Mouse (Mus musculus): ENCODE measurements around the gene Itgb2. TPM values are rescaled to one million over a fixed set of nuclear protein-coding genes. Genes with fewer than 3 reads are reported as not detected.

The Itgb2 gene
- polyA plus RNA-seq, 1 experiment from 2014 or later: 121 TPM

DNA sequence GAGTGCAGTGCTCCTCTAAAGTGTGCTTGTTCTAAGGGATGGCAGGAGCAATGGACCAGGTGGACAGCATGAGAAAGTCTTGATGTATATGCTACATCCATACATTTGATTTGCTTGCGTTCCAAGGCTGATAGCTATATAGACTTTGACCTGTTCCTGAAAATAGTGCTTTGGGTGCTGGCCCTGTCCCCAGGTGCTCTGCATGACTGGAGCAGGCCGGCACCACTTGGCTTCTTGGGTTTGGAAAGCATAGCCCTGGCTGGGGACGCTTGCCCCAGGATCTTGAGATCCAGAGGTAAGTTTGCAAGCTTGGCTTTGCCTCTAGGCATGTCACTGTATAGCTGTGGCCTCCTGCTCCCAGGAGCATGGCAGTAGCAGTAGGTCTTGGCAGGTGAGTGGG, 56.6 kb downstream of the Itgb2 start:
- no peak for DNase-seq (ENCODE audit: low spot score)

DNA sequence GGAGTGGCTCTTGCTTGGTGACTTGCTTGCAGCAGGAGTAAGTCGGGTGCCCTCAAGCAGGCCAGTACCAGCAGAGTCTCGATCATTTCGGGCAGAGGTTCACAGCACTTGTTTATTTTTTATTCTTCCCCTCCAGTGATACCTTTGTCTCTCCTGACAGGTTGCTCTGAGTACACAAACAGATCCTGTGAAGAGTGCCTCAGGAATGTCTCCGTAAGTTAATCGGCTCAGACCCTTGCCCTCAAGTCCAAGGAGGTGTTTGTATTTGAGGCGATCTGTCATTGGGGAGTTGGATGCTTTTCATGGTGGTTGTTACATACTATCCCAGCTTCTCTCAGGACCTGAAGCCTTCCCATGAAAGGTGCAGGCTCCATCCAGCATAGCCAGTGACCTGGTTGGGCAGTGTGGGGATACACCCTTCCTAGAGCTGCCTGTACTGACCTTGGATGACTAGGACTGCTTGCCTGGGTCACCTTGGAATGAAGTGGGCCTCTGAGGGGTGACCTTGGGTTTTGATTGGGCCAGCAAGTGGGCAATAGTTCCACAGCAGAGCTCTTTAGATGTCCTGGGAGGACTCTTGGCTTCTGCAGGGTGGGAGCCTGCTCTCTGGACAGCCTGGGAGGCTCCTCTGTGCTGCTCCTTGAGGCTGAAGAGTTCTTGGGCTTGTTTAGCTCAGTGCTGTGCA, 57.2 kb downstream of the Itgb2 start:
- DNase-seq (ENCODE audit: low spot score): no peak

DNA sequence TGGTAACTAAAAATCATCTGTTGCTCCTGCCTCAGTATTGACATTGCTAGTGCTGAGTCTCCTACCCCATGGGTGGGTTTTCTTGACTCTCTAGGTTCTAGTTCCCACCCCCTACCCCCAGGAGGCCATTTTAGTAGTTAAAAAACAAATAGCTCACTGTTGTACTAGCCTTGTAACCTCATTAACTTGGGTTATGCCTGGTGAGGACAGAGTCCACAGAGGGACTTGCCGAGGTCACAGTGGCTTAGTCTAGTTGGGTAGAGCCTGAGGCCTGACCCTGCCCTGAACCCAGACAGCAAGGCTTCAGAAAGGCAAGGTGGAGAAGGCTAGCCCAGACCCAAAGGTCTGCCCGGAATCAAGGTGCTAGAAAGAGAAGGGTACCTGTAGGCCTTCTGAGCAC, 58.0 kb downstream of the Itgb2 start:
- no peak for DNase-seq (ENCODE audit: low spot score)

DNA sequence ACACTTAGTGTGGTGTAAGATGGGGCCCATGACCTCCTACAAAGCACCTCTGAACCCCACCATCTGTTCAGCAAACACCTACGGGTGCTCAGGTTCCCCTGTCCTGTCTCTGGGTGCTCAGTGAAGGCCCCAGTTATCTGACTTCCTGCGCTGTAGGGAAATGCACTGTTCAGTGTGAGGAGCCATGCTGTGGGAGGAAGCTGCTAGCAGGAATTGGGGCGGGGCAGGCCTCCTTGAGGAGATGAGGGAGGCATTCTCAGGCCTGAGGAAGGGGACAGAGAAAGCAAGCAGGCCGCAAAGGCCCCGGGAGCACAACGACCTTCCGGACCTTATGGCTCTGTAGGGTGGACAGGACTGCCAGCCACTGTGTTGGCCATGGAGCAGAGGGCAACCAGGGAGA, 59.1 kb downstream of the Itgb2 start:
- DNase-seq (ENCODE audit: low spot score): no peak

DNA sequence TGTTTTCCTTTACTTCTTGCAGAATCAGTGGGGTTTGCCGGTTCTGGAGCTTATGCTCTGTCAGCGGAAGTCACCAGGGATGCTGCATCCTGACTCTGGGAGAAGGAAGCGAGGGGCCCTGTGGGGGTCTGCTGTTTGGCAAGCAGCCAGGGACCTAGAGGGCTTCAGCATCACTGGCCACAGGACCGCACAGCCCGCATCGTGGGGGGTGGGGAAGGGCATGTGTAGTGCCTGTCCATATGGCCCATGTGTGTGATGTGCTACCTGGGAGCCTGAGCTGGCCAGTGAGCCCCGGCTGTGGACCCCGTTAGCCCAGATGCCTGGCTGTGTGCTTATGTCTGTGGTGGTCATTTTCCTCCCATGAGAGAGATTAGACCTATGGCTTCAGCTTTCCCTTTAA, 59.7 kb downstream of the Itgb2 start:
- DNase-seq (ENCODE audit: low spot score): no peak

DNA sequence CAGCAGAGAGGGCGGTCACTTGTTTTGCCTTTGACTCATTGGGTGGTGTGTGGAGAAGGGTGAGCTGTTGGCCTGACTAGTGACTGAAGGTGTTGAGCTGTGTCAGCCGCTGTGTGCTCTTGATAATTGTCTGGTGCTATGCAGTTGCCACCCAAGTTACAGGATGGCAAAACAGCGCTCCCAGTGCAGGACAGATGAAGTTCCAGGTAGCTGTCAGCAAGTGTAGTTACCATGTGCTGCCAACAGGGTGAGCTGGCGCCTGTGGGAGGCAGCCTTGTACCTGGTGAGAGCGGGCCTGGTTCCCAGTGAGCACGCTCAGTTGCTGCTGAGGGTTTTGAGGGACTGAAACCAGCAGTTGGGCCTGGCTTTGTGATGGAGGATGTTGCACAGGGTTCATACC, 60.8 kb downstream of the Itgb2 start:
- DNase-seq (ENCODE audit: low spot score): peak; percentile 86

DNA sequence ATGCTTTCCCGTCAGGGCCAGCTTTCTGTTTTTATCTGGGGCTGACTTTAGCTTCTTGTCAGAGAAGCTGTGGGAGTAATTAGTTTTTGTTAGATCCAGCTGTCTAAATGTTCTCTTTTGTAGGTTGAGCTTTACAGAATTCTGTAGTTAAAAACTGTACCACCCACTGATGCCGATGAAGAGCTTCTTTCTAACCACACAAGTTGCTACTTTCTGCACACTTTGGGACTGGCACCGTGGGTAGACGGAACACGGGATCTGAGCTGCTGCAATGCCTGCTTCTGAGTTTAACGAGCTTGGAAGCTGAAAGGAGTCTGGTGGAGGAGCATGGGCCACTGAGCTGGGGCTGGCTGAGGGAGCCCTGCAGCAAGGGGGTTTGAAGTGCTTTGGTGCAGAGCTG, 61.5 kb downstream of the Itgb2 start:
- no peak for DNase-seq (ENCODE audit: low spot score)

DNA sequence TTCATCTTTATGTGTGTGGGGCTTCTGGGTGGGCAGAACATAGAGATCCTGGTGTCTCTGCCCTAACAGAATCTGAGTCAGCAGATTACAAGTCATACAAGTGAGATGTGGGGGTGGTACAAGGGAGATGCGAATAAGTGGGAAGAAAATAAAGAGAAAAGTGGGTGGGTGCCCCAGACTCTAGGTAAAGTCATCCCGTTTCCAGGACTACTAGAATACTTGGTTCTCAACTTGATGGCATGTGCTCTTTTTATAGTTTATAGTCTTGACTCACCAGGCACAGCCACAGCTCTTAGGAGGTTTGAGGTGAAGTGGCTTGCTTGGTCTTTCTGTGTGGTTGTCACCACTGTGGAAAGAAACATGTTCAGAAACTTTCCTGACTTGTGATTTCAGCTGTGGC, 66.0 kb downstream of the Itgb2 start:
- DNase-seq (ENCODE audit: low spot score): no peak

DNA sequence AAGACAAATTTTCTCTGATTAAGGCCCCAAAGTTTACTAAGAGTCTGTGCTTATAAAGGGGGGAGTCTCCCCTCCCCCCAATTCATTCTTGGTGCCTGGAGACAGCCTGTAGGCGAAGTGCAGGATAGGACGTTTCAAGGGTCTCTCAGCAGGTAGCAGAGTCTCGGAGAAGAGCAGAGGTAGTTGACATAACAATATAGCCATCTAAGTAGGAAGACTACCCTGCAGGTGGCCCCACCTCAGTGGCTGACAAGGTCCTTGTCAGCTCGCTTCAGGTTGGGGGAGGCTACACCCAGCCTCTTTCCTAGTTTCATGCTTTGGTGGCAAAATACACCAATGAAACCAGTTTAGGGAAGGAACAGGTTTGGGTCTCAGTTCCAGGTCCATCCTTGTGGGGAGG, 73.0 kb downstream of the Itgb2 start:
- DNase-seq (ENCODE audit: low spot score): no peak

DNA sequence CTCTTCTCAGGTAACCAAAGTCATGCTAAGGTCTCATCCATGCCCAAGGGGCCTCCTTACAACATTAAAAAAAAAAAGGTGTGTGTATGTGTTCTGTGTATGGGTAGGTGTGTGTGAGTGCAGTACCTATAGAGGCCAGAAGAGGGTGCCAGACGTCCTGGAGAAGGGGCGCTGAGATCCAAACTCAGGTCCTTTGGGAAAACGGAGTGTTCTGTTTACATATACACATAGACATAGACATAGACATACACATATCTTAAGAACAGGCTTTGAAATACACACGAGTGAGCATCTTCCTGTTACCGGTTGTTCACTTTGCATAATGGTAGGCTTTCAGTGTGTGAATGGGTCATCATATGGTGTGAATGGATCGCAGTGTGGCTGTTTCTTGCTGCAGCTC, 74.1 kb downstream of the Itgb2 start:
- DNase-seq (ENCODE audit: low spot score): no peak

DNA sequence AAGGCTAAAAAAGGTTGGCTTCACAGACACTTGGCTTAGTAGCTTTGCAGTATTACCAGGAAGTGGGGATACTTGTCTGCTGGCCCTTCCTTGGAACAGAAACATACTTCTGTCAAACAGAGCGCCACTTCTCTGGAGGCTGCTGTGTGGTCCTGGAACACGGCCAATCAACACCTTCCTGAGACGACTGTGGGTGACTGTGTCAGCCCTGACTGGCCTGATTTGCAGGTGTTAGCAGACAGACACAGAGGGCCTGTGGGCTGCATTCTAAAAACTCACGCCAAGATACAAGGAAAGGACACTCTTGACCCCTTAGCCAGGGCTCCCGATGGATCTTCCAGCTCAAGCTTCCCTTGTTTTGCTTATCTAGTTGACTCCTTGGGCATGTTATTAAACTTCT, 74.9 kb downstream of the Itgb2 start:
- no peak for DNase-seq (ENCODE audit: low spot score)

DNA sequence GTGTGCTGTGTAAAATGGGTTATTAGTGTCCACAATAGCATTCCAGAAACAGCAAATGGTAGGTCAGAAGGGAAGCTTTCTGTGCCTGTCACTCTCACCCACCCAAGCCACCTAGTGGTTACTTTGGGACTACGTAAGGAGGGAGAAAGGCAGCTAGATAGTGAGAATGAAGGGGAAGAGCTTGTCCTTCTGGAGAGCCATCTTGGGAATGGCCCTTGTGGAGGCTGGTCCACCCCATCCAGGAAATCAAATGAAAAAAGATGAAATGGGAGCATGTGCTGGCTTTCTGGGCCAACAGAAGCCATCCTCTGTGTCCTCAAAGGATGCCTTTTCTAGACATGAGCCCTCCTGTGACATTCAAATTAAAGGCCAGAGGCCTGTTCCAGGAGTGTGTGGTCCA, 75.3 kb downstream of the Itgb2 start:
- DNase-seq (ENCODE audit: low spot score): peak; percentile 62

DNA sequence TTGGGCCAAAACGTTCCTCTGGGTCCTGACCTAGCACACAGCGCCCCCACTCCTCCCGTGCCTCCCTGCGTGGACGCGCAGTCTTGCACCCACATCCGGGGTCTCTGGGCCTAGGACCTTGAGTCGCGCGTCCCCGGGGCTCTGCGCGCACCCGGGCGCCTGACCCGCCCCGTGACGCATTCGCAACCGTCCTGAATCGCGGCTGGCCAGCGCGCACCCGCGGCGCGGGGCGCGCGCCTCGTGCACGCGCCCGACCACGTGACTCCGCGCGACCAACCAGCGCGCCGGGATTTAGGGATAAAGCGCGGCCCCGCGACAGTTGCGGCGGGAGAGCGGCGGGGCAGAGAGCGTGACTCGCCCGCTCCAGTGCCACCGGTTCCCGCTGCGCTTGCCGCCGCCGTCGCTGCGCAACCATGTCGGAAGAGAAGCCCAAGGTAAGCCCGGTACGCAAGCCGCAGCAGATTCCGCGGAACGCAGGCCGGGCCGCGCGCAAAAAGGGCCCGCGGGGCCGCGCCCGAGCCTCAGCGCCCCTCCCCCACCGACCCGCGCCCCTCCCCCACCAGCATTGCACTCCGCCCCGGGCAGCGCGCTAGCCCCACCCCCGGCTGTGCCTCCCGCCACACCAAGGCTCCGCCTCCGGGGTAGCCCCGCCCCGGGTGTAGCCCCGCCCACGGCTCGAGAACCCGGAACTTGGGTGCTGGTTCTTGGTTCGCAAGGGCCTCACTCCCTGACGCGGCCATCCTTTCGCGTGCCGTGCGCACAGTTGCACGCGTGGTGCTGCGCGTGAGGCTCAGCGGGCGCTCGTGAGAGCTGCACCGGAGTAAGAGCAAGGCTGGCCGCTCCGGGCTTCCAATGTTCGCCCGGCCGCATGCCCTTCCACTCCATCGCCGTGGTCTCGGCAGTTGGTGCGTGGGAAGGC, 76.1 kb downstream of the Itgb2 start, which contains the start of the genes Sumo3 and Gm49325:
Gene Sumo3, plus strand, starts transcription at position 190 of the 919 bp plus-strand sequence.
Gene Gm49325, plus strand, starts transcription at position 290 of the 919 bp plus-strand sequence.
- DNase-seq (ENCODE audit: low spot score): peak; percentile 96

DNA sequence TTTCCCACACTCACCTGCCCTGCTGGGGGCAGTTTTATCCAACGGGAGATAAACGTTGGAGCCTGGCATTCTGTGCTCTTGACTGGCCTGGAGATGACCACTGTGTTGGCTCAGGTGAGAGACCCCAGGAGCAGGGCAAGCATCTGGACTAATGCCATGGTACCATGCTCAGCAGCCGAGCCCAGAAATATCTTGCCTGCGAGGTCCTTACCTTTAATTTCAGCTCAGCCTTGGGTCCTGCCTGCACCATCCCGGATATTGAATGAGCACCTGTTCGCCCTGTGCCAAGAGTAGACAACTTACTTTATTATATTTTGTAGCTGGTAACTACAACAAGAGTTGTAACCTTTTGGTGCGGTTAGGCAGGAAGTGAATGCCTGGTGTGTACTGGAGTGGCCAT, 76.8 kb downstream of the Itgb2 start:
- peak; percentile 58 for DNase-seq (ENCODE audit: low spot score)

DNA sequence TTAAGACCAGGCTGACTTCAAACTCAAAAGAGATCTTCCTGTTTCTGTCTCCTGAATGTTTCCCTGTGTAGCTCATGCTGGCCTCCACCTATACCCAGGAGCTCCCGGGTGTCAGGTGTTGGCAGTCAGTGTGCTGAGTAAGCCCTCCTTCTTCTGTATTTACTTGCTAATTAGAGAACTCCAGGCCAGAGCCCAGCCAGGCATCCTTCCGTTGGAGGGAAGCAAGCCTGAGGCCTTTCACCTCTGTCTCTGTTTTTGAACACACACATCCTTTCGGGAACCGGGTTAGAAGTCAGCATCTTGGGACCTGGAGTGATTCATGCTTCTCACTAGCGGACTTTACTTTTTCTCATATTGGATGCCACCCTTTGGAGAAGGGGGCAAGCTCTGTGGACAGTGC, 77.4 kb downstream of the Itgb2 start:
- no peak for DNase-seq (ENCODE audit: low spot score)

DNA sequence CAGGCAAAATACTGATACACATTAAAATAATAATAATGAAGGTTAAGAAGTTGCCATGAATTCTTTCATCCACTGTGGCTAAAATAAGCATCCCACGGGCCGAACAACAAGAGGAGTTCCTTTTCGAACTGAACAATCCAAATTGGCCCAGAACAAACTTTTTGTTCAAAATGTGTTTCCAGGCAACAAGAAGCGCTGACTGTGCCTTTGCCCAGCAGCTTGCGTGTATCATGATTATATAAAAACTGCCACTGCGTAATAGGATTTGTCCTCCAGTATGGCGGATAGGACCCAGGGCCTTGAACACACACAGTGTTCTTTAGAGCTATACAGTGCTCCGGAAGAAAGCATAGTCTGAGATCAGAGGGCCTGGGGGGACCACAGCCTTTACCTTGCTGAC, 78.5 kb downstream of the Itgb2 start:
- DNase-seq (ENCODE audit: low spot score): no peak

DNA sequence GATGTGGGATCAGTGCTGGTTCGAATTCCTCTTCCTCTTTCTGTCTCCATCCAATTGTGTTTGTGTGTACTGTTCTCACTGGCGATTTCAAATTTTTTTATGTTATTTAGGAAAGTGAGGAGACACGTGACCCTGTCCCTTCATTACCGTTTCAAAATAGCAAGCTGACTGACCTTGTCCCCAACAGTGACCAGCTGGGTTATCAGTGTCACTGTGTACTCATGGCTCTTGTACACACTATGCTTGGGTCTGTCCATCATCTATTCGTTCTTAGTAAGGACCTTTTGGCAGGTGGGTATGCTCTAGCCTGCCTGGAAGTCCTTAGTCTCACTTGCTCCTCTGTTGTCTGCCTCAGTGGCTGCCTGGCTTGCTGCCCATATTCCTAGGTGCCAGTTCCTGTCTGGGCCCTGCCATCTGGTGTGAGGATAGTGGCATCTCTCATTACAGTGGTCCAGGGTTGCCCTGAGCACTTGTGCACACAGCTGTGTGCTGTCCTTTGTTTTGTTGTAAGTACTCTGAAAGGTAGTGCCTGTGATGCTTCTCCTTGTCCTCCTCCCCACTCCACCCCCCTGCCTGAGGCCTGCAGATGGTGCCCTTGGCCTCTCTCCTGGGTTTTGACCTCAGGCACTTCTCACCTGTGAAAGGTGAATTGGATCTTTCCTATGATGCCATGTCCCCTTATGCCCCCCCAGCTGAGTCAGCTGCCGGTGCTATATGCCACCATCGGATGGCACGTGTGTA, 80.3 kb downstream of the Itgb2 start:
- no peak for DNase-seq (ENCODE audit: low spot score)

DNA sequence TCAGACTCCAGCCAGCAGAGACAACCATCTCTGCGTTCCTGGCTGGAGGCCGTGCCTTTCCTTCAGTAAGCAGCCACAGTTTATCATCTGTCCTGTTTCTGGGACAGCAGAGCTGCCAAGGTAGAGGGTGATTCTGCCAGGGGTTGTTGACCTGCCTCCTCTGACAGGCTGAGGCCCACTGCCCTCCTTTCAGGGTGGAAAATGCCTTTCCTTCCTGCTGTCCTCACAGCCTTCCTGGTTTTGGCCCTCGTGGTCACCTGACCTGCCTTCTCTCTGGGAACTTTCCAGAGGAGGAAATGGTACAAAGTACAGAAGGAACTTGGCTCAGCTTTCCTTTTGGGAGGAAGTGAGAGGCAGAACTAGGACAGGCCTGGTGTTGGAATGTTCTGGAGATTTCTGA, 83.4 kb downstream of the Itgb2 start:
- DNase-seq (ENCODE audit: low spot score): no peak

Measured in thymus, postnatal 0 days (tissue).